Mouse (Mus musculus) neural tube, embryonic 15.5 days (tissue): ENCODE results near the gene R3hcc1l. TPM values are rescaled to one million over a fixed set of nuclear protein-coding genes. Genes with fewer than 3 reads are reported as not detected.

Experiments used
- ATAC-seq: fragments of 200-750 bp; cut with Nextera tagmentation; 2 replicates; pipeline ENCODE4 v1.8.0; 2017; ENCODE audit warnings: mild to moderate bottlenecking, moderate TSS enrichment, moderate library complexity; ENCODE audit not compliant: low FRiP score
- H3K27ac ChIP-seq: fragments of 300-500 bp; sonication (generic); replicated peaks from 2 replicates; pipeline ENCODE4 v1.5.1; 2015; ENCODE audit warnings: mild to moderate bottlenecking, inconsistent platforms
- H3K27me3 ChIP-seq: fragments of 300-500 bp; sonication (generic); replicated peaks from 2 replicates; pipeline ENCODE4 v1.6.1; 2015; ENCODE audit warnings: inconsistent platforms
- H3K36me3 ChIP-seq: fragments of 300-500 bp; sonication (generic); 2 replicates; pipeline ENCODE4 v1.6.1; 2015; ENCODE audit warnings: inconsistent platforms
- H3K4me1 ChIP-seq: fragments of 300-500 bp; sonication (generic); 2 replicates; pipeline ENCODE4 v1.6.1; 2015; ENCODE audit warnings: inconsistent platforms
- H3K4me2 ChIP-seq: fragments of 300-500 bp; sonication (generic); 2 replicates; pipeline ENCODE4 v1.6.1; 2015; ENCODE audit warnings: inconsistent platforms, mild to moderate bottlenecking, moderate library complexity
- H3K4me3 ChIP-seq: fragments of 300-500 bp; sonication (generic); replicated peaks from 2 replicates; pipeline ENCODE4 v1.5.1; 2015; ENCODE audit warnings: mild to moderate bottlenecking, inconsistent platforms
- H3K9ac ChIP-seq: fragments of 300-500 bp; sonication (generic); replicated peaks from 2 replicates; pipeline ENCODE4 v1.6.1; 2015; ENCODE audit warnings: mild to moderate bottlenecking, inconsistent platforms
- H3K9me3 ChIP-seq: fragments of 300-500 bp; sonication (generic); replicated peaks from 2 replicates; pipeline ENCODE4 v1.6.1; 2016; ENCODE audit warnings: inconsistent platforms
- WGBS: fragments of 180-500 bp; shearing (Covaris S2); methylation state at CpG from one replicate; pipeline ENCODE4 v1.1.7; 2015; ENCODE audit warnings: mixed read lengths; 5-methylcytosine and 5-hydroxymethylcytosine counted together
- polyA plus RNA-seq: library from polyadenylated mRNA; unstranded; fragments of >200 nt; fragmentation: Nextera tagmentation; extraction: Ambion mirVana; gene quantifications from 2 replicates; pipeline ENCODE4 v1.2.1, GENCODE M21; 2015

Gene R3hcc1l
- polyA plus RNA-seq, 1 experiment from 2014 or later: 13.3 TPM

GRCm38 (mm10) chr19:42602576-42602975, 84.0 kb downstream of the R3hcc1l start:
- Histone ChIP-seq H3K9ac (no peak overlapping the region), H3K4me2 (no peak overlapping the region), H3K27ac (no peak overlapping the region), H3K4me3 (no peak overlapping the region), H3K36me3 (no peaks in the 10 kb centered on the region), H3K9me3 (no peaks in the 10 kb centered on the region), H3K27me3 (no peaks in the 10 kb centered on the region), H3K4me1 (peaks cover 5% of the 10 kb centered on the region)
- ATAC-seq: no peak
- 87% methylated on average over 8 of the region's 8 CpGs for WGBS

GRCm38 (mm10) chr19:42608082-42608481, 89.5 kb downstream of the R3hcc1l start:
- Histone ChIP-seq H3K36me3 (no peaks in the 10 kb centered on the region), H3K4me3 (no peak overlapping the region), H3K4me2 (no peak overlapping the region), H3K4me1 (peaks cover 7% of the 10 kb centered on the region), H3K9me3 (no peaks in the 10 kb centered on the region), H3K27ac (no peak overlapping the region), H3K9ac (no peak overlapping the region), H3K27me3 (peaks cover 20% of the 10 kb centered on the region)
- no peak for ATAC-seq
- 94% methylated on average over 5 of the region's 5 CpGs for WGBS

GRCm38 (mm10) chr19:42609716-42610115, 91.2 kb downstream of the R3hcc1l start:
- Histone ChIP-seq H3K27me3 (peaks cover 31% of the 10 kb centered on the region), H3K9me3 (no peaks in the 10 kb centered on the region), H3K4me1 (peaks cover 9% of the 10 kb centered on the region), H3K36me3 (no peaks in the 10 kb centered on the region), H3K9ac (no peak overlapping the region), H3K4me3 (no peak overlapping the region), H3K27ac (no peak overlapping the region), H3K4me2 (no peak overlapping the region)
- no peak for ATAC-seq
- WGBS: 90% methylated on average over 3 of the region's 3 CpGs

DNA sequence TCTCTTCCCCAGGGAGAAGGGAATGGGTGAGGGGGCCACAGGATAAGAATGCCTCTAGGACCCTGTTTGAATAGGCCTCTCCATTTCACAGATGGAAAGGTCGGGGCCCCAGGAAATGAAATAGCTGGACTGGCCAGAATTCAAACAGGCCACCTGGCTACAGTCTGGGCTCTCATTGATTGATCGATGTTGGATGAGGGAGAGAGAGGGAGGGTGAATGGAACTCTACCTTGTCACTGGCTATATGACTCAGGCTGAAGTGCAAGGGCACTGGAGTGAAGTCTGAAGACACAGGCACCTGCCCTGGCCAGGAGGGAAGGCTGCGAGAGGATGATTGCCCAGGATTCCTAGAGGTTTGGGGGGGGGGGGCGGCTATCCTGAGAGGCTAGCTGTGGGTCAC, 93.2 kb downstream of the R3hcc1l start:
- ATAC-seq: no peak
- H3K4me2 ChIP-seq: no peak overlapping the region
- no peaks in the 10 kb centered on the region for H3K9me3 ChIP-seq
- no peak overlapping the region for H3K27ac ChIP-seq
- H3K9ac ChIP-seq: no peak overlapping the region
- H3K27me3 ChIP-seq: peaks cover 31% of the 10 kb centered on the region
- H3K4me3 ChIP-seq: no peak overlapping the region
- H3K4me1 ChIP-seq: peaks cover 9% of the 10 kb centered on the region
- no peaks in the 10 kb centered on the region for H3K36me3 ChIP-seq
- 78% methylated on average over 4 of the region's 4 CpGs for WGBS

DNA sequence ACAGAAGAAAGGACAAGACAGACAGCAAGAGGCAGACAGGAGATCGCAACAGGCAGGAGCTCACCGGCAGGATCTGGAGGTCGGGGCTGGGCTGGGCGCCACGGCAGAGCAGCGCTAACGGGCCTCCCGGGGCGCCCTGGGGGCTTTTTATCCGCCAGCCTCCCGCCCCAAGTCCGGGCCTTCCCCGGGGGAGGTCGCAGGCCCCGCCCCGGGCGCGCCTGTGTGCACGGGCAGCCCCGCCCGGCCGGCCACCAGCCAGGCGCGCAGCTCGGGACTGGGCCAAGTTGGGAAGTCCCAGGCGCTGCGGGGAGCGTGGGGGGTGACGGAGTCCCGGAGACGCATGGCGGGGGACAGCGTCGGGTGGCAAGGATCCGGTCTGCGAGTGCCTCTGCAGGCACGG, 94.1 kb downstream of the R3hcc1l start, which contains the start of gene Loxl4:
Gene Loxl4, minus strand, starts transcription at position 160 of the 400 bp plus-strand sequence.
- H3K4me1 ChIP-seq: peaks cover 9% of the 10 kb centered on the region
- 1% methylated on average over 37 of the region's 37 CpGs for WGBS
- peak within 1 kb of the TSS; percentile 32 for H3K4me3 ChIP-seq
- no peaks in the 10 kb centered on the region for H3K9me3 ChIP-seq
- H3K9ac ChIP-seq: no peak within 1 kb of the TSS
- H3K27me3 ChIP-seq: peaks cover 31% of the 10 kb centered on the region
- H3K27ac ChIP-seq: no peak within 1 kb of the TSS
- no peaks in the 10 kb centered on the region for H3K36me3 ChIP-seq
- peak within 1 kb of the TSS; percentile 57 for H3K4me2 ChIP-seq
- ATAC-seq: no peak

DNA sequence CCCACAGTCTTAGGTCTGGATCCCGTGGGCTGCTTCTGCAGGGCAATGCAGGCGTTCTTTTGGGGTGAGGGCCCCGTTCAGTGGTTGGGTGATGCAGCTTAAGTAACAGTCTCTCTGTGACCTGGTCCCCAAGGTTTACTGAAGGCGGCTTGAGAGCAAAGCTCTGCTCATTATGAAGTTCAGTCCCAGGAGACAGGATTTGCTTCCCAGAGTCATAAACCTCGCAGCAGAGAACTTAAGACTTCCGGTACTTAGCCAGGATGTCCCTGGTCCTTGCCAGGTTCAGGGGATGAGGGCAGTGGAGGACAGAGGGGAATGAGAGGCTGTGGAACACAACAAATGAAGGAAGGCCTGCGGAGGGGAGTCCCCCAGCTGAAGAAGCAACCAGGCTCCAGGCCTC, 94.6 kb downstream of the R3hcc1l start:
- Histone ChIP-seq H3K4me2 (peak overlapping the region; percentile 57), H3K4me3 (peak overlapping the region; percentile 32), H3K9ac (no peak overlapping the region), H3K9me3 (no peaks in the 10 kb centered on the region), H3K36me3 (no peaks in the 10 kb centered on the region), H3K4me1 (peaks cover 9% of the 10 kb centered on the region), H3K27me3 (peaks cover 31% of the 10 kb centered on the region), H3K27ac (no peak overlapping the region)
- WGBS: 25% methylated on average over 7 of the region's 7 CpGs
- no peak for ATAC-seq

- H3K9ac ChIP-seq: no peak overlapping the region
- H3K4me1 ChIP-seq: peaks cover 9% of the 10 kb centered on the region
- 82% methylated on average over 7 of the region's 7 CpGs for WGBS
- no peaks in the 10 kb centered on the region for H3K9me3 ChIP-seq
- no peaks in the 10 kb centered on the region for H3K36me3 ChIP-seq
- no peak overlapping the region for H3K4me3 ChIP-seq
- no peak overlapping the region for H3K27ac ChIP-seq
- no peak for ATAC-seq
- peaks cover 31% of the 10 kb centered on the region for H3K27me3 ChIP-seq
- no peak overlapping the region for H3K4me2 ChIP-seq
Measured at GRCm38 (mm10) chr19:42613647-42614225, 95.2 kb downstream of the R3hcc1l start.

DNA sequence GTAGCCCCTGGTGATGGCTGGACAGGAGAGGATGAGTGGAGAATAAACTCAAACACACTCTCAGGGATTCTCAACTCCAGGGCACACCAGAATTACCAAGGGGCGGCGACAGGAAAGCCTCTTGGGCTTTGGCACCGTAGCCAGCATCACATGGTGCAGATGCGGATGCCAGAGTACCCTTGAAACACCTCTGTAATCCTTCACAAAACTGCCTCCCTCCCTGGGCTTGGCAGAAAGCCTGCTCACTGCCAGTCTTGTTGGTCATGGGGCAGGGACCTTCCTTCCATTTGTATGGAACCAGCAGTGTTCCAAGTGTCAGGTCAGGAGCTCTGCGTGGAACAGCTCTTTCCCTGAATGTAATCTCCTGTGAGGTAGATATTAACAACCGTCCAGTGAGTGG, 109.5 kb downstream of the R3hcc1l start:
- no peak overlapping the region for H3K27ac ChIP-seq
- H3K4me1 ChIP-seq: peaks cover 10% of the 10 kb centered on the region

GRCm38 (mm10) chr19:42631541-42631961, 113.0 kb downstream of the R3hcc1l start:
- H3K36me3 ChIP-seq: no peaks in the 10 kb centered on the region
- H3K27me3 ChIP-seq: no peaks in the 10 kb centered on the region
- no peak; the same call in 1 of the 2 replicates for ATAC-seq
- peaks cover 10% of the 10 kb centered on the region for H3K4me1 ChIP-seq
- no peak overlapping the region for H3K27ac ChIP-seq
- 10% methylated on average over 8 of the region's 8 CpGs for WGBS
- no peak overlapping the region for H3K4me3 ChIP-seq
- 0 out of 2 replicates have a peak overlapping the region, but pooled peaks have one; percentile 7 for H3K9ac ChIP-seq
- no peaks in the 10 kb centered on the region for H3K9me3 ChIP-seq
- H3K4me2 ChIP-seq: peak overlapping the region; percentile 41

More for the DNA sequence above, 109.5 kb downstream of the R3hcc1l start:
- no peaks in the 10 kb centered on the region for H3K27me3 ChIP-seq
- no peak overlapping the region for H3K4me3 ChIP-seq
- no peaks in the 10 kb centered on the region for H3K36me3 ChIP-seq
- H3K9me3 ChIP-seq: no peaks in the 10 kb centered on the region
- no peak for ATAC-seq
- H3K4me2 ChIP-seq: no peak overlapping the region
- 85% methylated on average over 6 of the region's 6 CpGs for WGBS
- no peak overlapping the region for H3K9ac ChIP-seq

DNA sequence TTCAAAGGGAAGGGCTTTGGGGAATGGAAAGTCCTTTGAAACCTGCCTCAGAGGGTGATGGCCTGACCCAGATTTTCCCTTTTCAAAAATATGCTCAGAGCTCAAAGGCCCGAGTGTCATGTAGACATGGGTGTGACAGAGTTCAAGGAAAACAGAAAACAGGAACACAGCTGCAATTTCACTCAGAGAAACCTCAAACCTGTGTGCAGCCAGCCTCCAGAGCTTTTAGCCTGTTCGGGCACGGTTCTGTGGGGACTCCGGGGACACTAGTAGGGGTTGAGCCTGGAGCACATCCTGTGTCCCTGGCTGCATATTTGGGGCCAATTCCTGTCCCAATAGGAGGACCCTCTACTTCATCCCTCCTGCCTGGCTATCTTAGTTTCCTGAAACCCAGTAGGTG, 113.7 kb downstream of the R3hcc1l start:
- H3K4me2 ChIP-seq: no peak overlapping the region
- peaks cover 10% of the 10 kb centered on the region for H3K4me1 ChIP-seq
- no peaks in the 10 kb centered on the region for H3K36me3 ChIP-seq
- H3K27me3 ChIP-seq: no peaks in the 10 kb centered on the region
- 76% methylated on average over 4 of the region's 4 CpGs for WGBS
- no peak for ATAC-seq
- H3K9ac ChIP-seq: no peak overlapping the region
- no peak overlapping the region for H3K27ac ChIP-seq
- H3K4me3 ChIP-seq: no peak overlapping the region
- H3K9me3 ChIP-seq: no peaks in the 10 kb centered on the region

DNA sequence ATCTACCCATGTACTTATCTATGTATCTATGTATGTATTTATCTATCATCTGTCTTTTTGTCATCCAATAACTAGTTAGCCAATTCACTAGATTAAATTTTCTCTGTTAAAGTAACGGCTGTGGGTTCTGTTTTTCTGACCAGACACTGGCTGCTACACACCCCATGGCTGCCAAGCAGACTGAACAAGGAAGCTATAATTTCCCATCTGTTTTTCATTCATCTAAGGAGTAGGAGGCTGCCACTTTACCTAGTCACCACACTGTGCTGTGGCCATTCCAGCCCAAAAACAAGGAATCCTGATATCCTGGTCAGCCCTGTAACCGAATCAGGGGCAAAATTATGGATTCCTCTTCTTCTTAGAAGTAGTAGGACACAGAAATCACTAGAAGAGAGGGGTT, 115.1 kb downstream of the R3hcc1l start:
- Histone ChIP-seq H3K4me2 (no peak overlapping the region), H3K9me3 (no peaks in the 10 kb centered on the region), H3K4me3 (no peak overlapping the region), H3K27ac (no peak overlapping the region), H3K36me3 (no peaks in the 10 kb centered on the region), H3K4me1 (peaks cover 10% of the 10 kb centered on the region), H3K9ac (no peak overlapping the region), H3K27me3 (no peaks in the 10 kb centered on the region)
- ATAC-seq: no peak
- WGBS: 81% methylated on average over 2 of the region's 2 CpGs

DNA sequence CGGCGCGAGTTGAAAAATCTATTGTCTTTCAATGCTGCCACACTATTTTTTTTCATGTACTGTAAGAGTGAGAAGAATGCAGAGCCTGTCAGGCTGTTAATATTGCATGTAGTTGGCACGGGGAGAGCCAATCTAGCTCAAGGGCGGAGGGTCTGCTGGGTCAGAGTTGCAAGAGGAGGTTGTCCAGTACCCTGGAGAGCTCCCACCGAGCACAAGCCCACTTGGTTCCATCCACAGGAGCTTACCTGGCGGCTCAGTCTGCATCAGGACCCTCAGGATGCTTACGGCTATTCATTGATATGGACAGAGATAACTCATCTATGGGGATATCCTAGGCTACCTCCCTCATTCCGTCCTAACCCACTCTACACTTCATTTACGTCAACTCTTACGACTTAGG, 118.1 kb downstream of the R3hcc1l start:
- Histone ChIP-seq H3K9ac (no peak overlapping the region), H3K9me3 (no peaks in the 10 kb centered on the region), H3K27me3 (no peaks in the 10 kb centered on the region), H3K4me2 (no peak overlapping the region), H3K4me3 (no peak overlapping the region), H3K4me1 (peaks cover 16% of the 10 kb centered on the region), H3K36me3 (no peaks in the 10 kb centered on the region), H3K27ac (no peak overlapping the region)
- WGBS: 45% methylated on average over 11 of the region's 11 CpGs
- no peak for ATAC-seq
